Mouse (Mus musculus) megakaryocyte progenitor cell, adult 5-6 weeks (primary cell): ENCODE measurements around the gene Snx12. TPM values are rescaled to one million over a fixed set of nuclear protein-coding genes. Genes with fewer than 3 reads are reported as not detected.
A peak's percentile ranks its signal among the peaks of the same experiment; 100 is the strongest.

Experiments used
- ATAC-seq: replicated peaks from 2 replicates; pipeline ENCODE4 v1.8.0; 2016; ENCODE audit warnings: mild to moderate bottlenecking, moderate TSS enrichment, inconsistent platforms; ENCODE audit not compliant: poor library complexity
- total RNA-seq, 2 experiments: library from RNA; stranded (forward) in 1 of 2; stranded (reverse) in 1 of 2; fragments of 157-497, 149-512 nt in 1 of 2; fragments of 200-1000 nt in 1 of 2; gene quantifications; 2 replicates each; pipeline versions ENCODE4 v1.2.3 to v1.2.4; 2015 to 2017

Snx12 gene
- total RNA-seq (2015) (39.8 and 40.7 TPM in 2 replicates), total RNA-seq (2017) (50.9 and 56.9 TPM in 2 replicates)

DNA sequence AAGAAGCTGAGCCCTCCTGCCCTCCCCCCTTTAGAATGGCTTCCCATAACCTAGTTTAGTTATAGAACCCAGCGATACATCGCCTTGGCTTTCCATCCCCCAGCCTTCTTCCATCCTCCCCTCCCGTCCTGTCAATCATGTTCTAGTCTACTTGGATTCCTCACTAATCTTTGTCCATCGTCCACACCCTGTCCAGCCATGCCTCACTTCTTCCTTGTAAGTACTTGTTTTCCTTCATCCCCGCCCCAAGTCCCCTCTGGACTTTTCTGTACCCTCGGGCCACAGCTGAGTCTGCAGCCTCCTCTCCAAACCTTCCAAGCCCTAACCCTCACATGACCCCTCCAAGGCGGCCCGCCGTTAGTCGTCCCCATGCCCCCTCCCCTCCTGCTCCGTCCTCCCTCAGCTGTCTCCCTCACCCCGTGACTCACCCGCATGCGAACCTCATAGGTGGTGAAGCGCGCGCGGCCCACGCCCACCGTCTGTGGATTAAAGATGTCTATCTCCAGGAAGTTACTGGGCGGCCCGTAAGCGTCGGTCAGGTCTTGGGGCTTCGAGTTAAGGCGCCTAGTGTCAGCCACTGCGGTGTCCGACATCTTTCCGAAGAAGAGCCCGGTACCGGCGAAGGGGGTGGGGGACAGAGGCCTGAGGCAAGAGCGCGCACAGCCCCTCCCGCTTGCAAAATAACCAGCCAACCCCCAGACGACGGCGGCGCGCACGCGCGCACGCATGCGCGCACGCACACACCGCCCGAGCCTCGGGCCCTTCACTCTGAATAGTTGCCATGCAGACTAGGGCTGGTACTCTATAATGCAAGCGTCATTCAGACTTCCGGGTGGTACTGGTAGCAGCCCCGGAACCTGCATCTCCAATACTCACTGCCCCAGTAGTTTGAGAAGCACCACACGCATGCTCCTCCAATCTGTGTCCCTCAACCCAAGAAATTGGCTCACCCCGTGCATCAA, at the start of gene Snx12:
Snx12 (minus strand) TSS at position 730 of the 962 bp plus-strand sequence.
- ATAC-seq = peak; percentile 99

DNA sequence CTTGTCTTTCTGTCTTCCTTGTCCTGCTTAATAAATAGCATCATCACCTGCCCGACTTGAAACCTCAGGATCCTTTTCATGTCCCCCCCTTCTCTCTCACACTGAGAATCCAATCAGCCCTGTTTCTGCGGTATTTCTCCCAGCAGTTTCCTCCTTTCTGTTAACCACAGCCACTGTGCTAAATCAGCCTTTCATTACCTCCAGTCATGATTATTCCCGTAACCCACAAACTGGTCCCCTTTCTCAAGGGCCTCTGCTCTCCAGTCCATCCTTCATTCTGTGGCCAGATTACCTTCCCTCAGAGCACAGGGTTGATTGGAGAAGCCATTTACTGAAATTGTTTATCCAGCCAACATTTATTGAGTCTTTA, 46.4 kb upstream of the Snx12 start, which contains the start of gene Gm20489:
Gm20489 (minus strand) TSS at position 269 of the 370 bp plus-strand sequence.
- ATAC-seq = peak; percentile 44; the same call in 1 of the 2 replicates

DNA sequence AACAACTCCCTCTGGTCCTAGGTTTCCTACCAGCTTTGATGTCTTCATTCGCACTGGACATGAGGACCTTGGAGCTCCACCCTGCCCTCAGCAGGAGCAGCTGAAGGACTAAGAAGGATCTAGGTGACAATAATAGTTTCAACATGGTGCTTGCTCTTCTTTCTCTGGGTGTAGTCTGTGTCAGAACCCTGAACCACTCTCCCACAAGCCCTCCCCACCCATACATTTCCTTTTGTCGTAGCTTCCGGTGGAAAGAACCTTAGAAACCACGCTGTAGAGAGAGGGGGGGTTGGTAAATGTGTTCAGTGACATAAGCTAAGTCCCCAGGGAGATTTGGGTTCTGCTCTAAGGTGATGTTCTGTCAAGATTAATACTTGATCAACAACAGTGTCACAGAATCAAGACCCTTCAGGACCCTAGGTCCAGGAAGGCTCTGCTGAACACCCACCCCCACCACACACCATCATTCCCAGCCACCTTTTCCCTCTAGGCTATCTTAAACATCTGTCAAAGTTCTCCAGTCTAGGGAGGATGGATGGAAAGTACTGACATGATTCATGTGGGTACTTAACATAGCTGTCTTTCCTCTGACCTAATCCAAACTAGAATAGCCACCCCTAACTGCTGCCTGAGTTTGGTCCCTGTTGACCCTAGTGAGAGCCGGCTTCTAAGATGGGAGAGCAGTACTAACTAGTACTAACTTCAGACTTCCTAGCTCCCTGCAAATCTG, 45.8 kb upstream of the Snx12 start, which contains the start of gene Il2rg:
Il2rg (minus strand) TSS at position 231 of the 730 bp plus-strand sequence.
- peak; percentile 79 for ATAC-seq

- ATAC-seq = no peak
These were observed 44.3 kb upstream of the Snx12 start for GRCm38 (mm10) chrX:101266631-101267030.

DNA sequence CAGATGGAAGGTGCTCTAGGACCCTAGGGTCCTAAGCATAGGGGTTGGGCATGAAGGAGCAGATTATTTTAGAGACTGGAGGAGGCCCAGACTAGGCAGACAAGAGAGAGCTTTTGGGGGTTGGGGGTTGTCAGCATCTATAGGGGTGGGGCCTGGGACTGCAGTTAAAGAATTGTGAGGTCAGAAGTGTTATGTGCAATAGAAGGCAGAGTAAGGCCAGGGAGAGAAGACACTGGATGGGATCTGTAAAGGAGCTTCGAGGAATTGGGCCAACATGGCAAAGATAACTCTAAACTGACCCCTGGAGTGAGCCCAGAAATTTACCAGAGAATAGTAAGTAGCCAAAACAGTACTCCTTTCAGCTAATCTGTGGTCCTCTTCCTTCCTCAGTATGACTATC, 41.5 kb upstream of the Snx12 start, which contains the start of gene Gm614:
Gm614 (minus strand) TSS at position 101 of the 400 bp plus-strand sequence.
- ATAC-seq = no peak

- peak; percentile 54 for ATAC-seq
These were observed 38.3 kb upstream of the Snx12 start for GRCm38 (mm10) chrX:101260441-101261325.

DNA sequence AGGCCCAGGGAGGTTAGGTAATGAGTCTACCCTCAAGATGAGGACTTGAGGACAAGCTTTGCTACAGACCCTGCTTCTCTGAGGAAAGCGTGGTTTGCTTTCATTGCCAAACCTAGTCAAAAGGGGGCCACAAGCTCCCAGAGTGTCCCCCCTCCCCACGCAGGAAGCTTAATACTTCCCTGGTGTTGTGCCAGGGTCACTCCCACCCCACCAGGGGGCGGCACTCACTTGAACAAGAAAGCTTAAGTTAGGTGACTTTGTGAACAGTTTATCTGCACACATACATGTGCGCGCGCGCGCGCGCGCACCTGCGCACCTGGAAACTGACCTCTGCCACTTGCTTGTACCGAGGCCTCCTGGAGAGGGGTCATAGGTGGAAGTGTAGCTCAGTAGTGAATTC, 34.2 kb upstream of the Snx12 start:
- ATAC-seq = no peak

- ATAC-seq = peak; percentile 19
These were observed 32.4 kb upstream of the Snx12 start for GRCm38 (mm10) chrX:101254740-101255139.

DNA sequence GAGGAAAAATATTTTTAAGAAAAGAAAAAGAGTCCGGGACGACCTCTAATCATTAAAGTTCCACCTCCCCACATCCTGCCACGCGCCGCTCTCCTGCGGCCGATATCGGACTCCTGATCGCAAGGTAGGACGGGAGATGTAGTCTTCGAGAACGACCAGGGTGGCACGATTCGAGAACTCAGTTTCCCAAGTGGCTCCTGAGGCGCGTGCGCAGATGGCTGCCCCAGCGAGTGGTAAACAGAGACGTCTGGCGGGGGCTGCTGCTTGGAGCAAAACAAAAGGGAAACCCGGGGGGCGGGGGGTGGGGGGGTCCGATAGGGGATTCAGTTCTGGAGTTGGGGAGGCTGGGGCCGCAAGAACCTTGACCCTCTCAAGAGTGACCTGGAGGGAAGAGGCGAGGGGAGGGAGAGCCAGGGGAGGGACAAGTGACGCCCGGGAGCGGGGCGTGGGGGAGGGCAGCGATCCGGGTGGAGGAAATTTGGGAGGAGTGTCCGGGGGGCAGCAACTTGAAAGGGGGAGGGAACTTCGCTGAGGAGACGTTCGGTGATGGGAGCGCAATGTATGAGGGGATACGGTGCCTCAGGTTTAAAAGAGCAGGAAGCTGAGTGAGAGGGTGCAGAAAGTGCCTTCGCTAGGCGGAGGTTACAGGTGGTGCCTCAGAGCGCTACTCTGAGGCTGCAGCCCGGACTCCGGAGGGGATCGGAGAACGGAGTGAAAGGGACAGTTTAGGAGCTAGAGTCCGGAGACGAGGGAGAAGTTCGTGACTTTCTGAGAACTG, 31.8 kb upstream of the Snx12 start, which contains the start of gene Foxo4:
Foxo4 (plus strand) TSS at position 577 of the 778 bp plus-strand sequence.
- ATAC-seq = peak; percentile 87

GRCm38 (mm10) chrX:101245011-101245410, 22.6 kb upstream of the Snx12 start:
- ATAC-seq = no peak

- ATAC-seq = no peak
These were observed 416 bp upstream of the Snx12 start for GRCm38 (mm10) chrX:101222796-101223162.

GRCm38 (mm10) chrX:101189285-101189684, 33.1 kb downstream of the Snx12 start:
- ATAC-seq = peak; percentile 58; the same call in 1 of the 2 replicates

DNA sequence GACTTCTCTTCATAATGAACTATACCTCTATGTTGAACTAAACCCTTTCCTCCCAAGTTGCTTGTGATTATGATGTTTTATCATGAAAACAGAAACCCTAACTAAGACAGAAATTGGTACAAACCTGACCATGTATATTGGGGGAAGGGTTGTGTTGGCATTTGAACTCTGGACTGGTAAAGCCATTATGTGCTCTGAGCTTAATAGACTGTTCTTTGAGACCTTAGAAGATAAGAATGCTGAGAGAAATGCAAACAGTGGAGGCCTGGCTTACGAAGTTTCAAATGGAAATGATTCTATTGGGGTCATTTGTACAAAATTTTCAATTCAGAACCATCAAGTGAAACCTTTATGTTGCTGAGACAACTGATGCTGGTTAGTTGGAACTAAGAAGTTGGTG, 34.7 kb downstream of the Snx12 start:
- ATAC-seq = no peak

- no peak for ATAC-seq
These were observed 49.0 kb downstream of the Snx12 start for GRCm38 (mm10) chrX:101173388-101173787.

DNA sequence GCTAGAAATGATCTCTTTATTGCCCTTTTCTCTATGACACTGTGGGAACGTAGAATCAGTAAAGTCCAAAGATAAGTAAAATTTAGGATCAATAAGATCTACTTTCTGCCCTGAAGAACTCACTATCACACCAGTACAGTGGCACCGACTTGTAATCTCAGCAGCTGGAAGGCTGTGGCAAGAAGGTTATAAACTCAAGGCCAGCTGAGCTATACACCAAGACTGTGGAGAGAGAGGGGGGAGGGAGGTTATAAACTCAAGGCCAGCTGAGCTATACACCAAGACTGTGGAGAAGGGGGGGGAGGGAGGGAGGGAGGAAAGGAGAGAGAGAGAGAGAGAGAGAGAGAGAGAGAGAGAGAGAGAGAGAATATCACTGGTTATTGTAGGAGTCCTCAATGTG, 53.9 kb downstream of the Snx12 start:
- ATAC-seq = no peak

GRCm38 (mm10) chrX:101163739-101164138, 58.6 kb downstream of the Snx12 start:
- ATAC-seq = no peak

DNA sequence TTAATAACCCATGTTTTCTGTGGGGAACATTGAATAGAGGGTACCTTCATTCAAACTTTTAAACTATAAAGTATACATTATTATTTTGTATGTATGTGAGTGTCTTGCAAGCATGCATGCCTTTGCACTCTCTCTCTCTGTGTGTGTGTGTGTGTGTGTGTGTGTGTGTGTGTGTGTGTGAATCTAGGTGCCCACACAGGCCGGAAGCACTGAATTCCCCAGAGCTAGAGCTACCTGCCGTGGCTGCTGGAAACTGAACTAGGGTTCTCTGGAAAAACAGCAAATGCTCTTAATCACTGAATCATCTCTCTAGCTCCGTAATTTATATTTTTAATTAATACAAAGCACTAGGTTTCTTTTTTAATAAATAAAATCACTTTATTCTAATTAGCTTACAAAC, 59.1 kb downstream of the Snx12 start:
- no peak for ATAC-seq

- peak; percentile 48 for ATAC-seq
These were observed 59.8 kb downstream of the Snx12 start for GRCm38 (mm10) chrX:101162532-101162931.

DNA sequence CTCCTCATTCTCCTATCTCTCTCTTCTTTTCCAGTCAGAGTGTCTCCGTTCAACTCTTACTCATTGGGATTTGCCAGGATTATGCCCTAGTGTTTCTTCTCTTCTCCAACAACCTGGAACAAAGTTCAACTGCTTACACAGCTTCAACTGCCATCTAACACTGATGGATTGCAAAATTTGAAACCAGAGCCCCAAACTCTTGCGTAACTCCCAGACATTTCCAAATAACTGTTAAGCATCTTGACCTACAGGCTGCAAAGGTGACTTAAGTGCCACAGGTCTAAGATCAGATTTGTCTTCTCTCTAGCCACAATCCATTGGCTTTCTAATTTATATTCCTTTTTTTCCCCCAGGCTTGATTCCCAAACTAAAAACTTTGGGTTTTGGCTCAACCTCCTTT, 64.9 kb downstream of the Snx12 start:
- peak; percentile 46; the same call in 1 of the 2 replicates for ATAC-seq

- ATAC-seq = no peak
These were observed 66.0 kb downstream of the Snx12 start for GRCm38 (mm10) chrX:101156369-101156768.
